Comparison of ENCODE assay signal across 8 mouse cellular contexts in the genomic region with DNA sequence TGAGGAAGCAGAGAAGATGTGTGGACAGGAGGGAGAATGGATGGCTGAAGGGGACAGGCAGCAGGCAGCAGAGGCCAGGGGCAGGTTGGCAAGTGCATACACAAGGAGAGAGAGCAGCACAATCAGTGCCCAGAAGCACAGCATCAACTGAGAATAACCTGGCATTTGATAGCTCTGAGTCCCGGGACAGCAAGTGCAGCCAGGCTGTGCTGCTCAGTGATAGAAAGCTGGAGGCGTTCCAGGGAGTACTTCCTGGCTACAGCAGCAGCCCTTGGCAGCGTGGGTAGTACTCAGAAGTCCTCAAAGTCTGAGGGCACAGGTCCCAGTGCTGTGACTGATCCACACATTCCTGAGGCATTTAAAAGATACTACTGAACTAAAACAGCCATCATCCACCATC.
DNase-seq lines count a peak whose midpoint lies in the region; ATAC-seq and TF ChIP-seq lines count a peak whose summit lies in the region.

No protein-coding gene starts in this region.

- no peak overlapping the region for H3K4me2 ChIP-seq in liver, embryonic 12.5 days

- 62% methylated on average over 3 of the region's 3 CpGs for WGBS in liver, embryonic 12.5 days (ENCODE audit: insufficient replicate concordance)

- H3K4me3 ChIP-seq in megakaryocyte, embryonic 14.5 days (replicated peaks), result peak overlapping the region; percentile 21
- no peak overlapping the region for H3K4me3 ChIP-seq in layer of hippocampus, adult 2 months
- H3K4me3 ChIP-seq in liver, embryonic 12.5 days, result no peak overlapping the region

- DNase-seq in cerebellum, adult 11 months, result peak; percentile 79
- peak; percentile 70 for DNase-seq in gastrocnemius, postnatal 10 days
- DNase-seq in layer of hippocampus, adult 2 months (ENCODE audit: low spot score in 2 of 2), result peak; percentile 35 to 38
- no peak for DNase-seq in B cell, adult 2 months

- peak overlapping the region; percentile 67 for H3K27ac ChIP-seq in layer of hippocampus, adult 2 months
- no peak overlapping the region for H3K27ac ChIP-seq in liver, embryonic 12.5 days

- TF ChIP-seq CTCF in layer of hippocampus, adult 2 months (conservative IDR thresholded peaks at IDR 0.05), result no peak

- ATAC-seq in megakaryocyte, adult 5-6 weeks (ENCODE audit: poor library complexity, severe bottlenecking), result no peak
- ATAC-seq in megakaryocyte progenitor cell, adult 5-6 weeks (replicated peaks; ENCODE audit: poor library complexity), result 0 out of 2 replicates have a peak, but pooled peaks have one; percentile 17
- no peak for ATAC-seq in liver, embryonic 12.5 days

- no peaks in the 10 kb centered on the region for H3K9me3 ChIP-seq in megakaryocyte, embryonic 14.5 days
- H3K9me3 ChIP-seq in liver, embryonic 12.5 days (replicated peaks), result no peaks in the 10 kb centered on the region

- peaks cover 91% of the 10 kb centered on the region for H3K36me3 ChIP-seq in megakaryocyte, embryonic 14.5 days (replicated peaks; ENCODE audit: low read length)
- peaks cover 27% of the 10 kb centered on the region for H3K36me3 ChIP-seq in liver, embryonic 12.5 days

- H3K9ac ChIP-seq in liver, embryonic 12.5 days, result no peak overlapping the region

- H3K27me3 ChIP-seq in megakaryocyte, embryonic 14.5 days (replicated peaks), result no peaks in the 10 kb centered on the region
- no peaks in the 10 kb centered on the region for H3K27me3 ChIP-seq in liver, embryonic 12.5 days (replicated peaks)

- H3K4me1 ChIP-seq in megakaryocyte, embryonic 14.5 days, result peaks cover 7% of the 10 kb centered on the region; the same call in 1 of the 2 replicates
- no peaks in the 10 kb centered on the region for H3K4me1 ChIP-seq in liver, embryonic 12.5 days

Comparison
In these comparisons a context has a peak if more than half of its experiments do, and no peak if none do; other contexts are left out.
1. DNase-seq: peak in cerebellum, adult 11 months (single experiment), gastrocnemius, postnatal 10 days (single experiment) and layer of hippocampus, adult 2 months (2 of 2); none in B cell, adult 2 months (0 of 2).